Mouse (Mus musculus) liver, adult (tissue): Measurements from ENCODE around the gene Foxn1.

Experiments used
- GATA4 ChIP-seq: IDR thresholded peaks from 2 replicates; pipeline ENCODE4 v1.6.1; 2014; ENCODE audit warnings: mild to moderate bottlenecking, low read length; ENCODE audit not compliant: insufficient replicate concordance

The Foxn1 gene

GRCm38 (mm10) chr11:78377549-78378159, 8.7 kb downstream of the Foxn1 start:
- no peak for TF ChIP-seq GATA4

GRCm38 (mm10) chr11:78374147-78374546, 12.2 kb downstream of the Foxn1 start:
- TF ChIP-seq GATA4: no peak

GRCm38 (mm10) chr11:78372610-78373009, 13.7 kb downstream of the Foxn1 start:
- TF ChIP-seq GATA4: no peak

GRCm38 (mm10) chr11:78372166-78372565, 14.2 kb downstream of the Foxn1 start:
- no peak for TF ChIP-seq GATA4

- TF ChIP-seq GATA4: no peak
These were observed 14.6 kb downstream of the Foxn1 start for GRCm38 (mm10) chr11:78371711-78372110.

GRCm38 (mm10) chr11:78370389-78370788, 16.0 kb downstream of the Foxn1 start:
- no peak for TF ChIP-seq GATA4

GRCm38 (mm10) chr11:78367456-78368225, 18.7 kb downstream of the Foxn1 start:
- no peak for TF ChIP-seq GATA4

- TF ChIP-seq GATA4: no peak
These were observed 22.3 kb downstream of the Foxn1 start for GRCm38 (mm10) chr11:78364103-78364502.

GRCm38 (mm10) chr11:78363309-78364007, 22.9 kb downstream of the Foxn1 start:
- TF ChIP-seq GATA4: no peak

- TF ChIP-seq GATA4: no peak
These were observed 25.6 kb downstream of the Foxn1 start for GRCm38 (mm10) chr11:78360789-78361131.

GRCm38 (mm10) chr11:78360125-78360788, 26.1 kb downstream of the Foxn1 start:
- no peak for TF ChIP-seq GATA4

- TF ChIP-seq GATA4: no peak
These were observed 27.9 kb downstream of the Foxn1 start for GRCm38 (mm10) chr11:78358330-78359007.

GRCm38 (mm10) chr11:78355471-78356238, 30.7 kb downstream of the Foxn1 start:
- TF ChIP-seq GATA4: no peak

GRCm38 (mm10) chr11:78354905-78355304, 31.5 kb downstream of the Foxn1 start:
- no peak for TF ChIP-seq GATA4
